Mouse (Mus musculus) midbrain, embryonic 14.5 days (tissue): ENCODE measurements around the gene Ankrd55. TPM values are rescaled to one million over a fixed set of nuclear protein-coding genes. Genes with fewer than 3 reads are reported as not detected.

Experiments
- ATAC-seq: fragments of 200-750 bp; cut with Nextera tagmentation; 2 replicates; pipeline ENCODE4 v1.8.0; 2017; ENCODE audit warnings: moderate number of reproducible peaks, moderate library complexity; ENCODE audit not compliant: low FRiP score, low TSS enrichment
- DNase-seq: peaks from one replicate; pipeline ENCODE4 v3.0.0-alpha.2; 2015
- H3K27ac ChIP-seq: fragments of 300-500 bp; sonication (generic); replicated peaks from 2 replicates; pipeline ENCODE4 v1.5.1; 2014; ENCODE audit warnings: mild to moderate bottlenecking, low read depth, low read length, moderate library complexity
- H3K27me3 ChIP-seq: fragments of 300-500 bp; sonication (generic); 2 replicates; pipeline ENCODE4 v1.6.1; 2014; ENCODE audit warnings: low read length, control low read depth, mixed read lengths; ENCODE audit not compliant: control insufficient read depth, insufficient read depth
- H3K36me3 ChIP-seq: fragments of 300-500 bp; sonication (generic); 2 replicates; pipeline ENCODE4 v1.6.1; 2014; ENCODE audit warnings: low read length, control low read depth; ENCODE audit not compliant: control insufficient read depth, insufficient read depth
- H3K4me1 ChIP-seq: fragments of 300-500 bp; sonication (generic); 2 replicates; pipeline ENCODE4 v1.6.1; 2014; ENCODE audit warnings: mild to moderate bottlenecking, antibody characterized with exemption, low read length, control low read depth; ENCODE audit not compliant: control insufficient read depth, insufficient read depth
- H3K4me2 ChIP-seq: fragments of 300-500 bp; sonication (generic); 2 replicates; pipeline ENCODE4 v1.6.1; 2014; ENCODE audit warnings: mild to moderate bottlenecking, low read length, moderate library complexity
- H3K4me3 ChIP-seq: fragments of 300-500 bp; sonication (generic); replicated peaks from 2 replicates; pipeline ENCODE4 v1.5.1; 2014; ENCODE audit warnings: low read depth, low read length
- H3K9ac ChIP-seq: fragments of 300-500 bp; sonication (generic); replicated peaks from 2 replicates; pipeline ENCODE4 v1.6.1; 2014; ENCODE audit warnings: mild to moderate bottlenecking, low read length, moderate library complexity
- H3K9me3 ChIP-seq: fragments of 300-500 bp; sonication (generic); 2 replicates; pipeline ENCODE4 v1.6.1; 2016; ENCODE audit warnings: low read length, control low read depth, mixed read lengths; ENCODE audit not compliant: control insufficient read depth
- whole genome bisulfite sequencing: fragments of 180-500 bp; shearing (Covaris S2); extraction: QIAGEN DNeasy Blood & Tissue Kit; methylation state at CpG from one replicate; pipeline ENCODE4 v1.1.7; 2014; 5-methylcytosine and 5-hydroxymethylcytosine counted together
- polyA plus RNA-seq: library from polyadenylated mRNA; unstranded; fragments of >200 nt; fragmentation: Nextera tagmentation; extraction: Ambion mirVana; gene quantifications from 2 replicates; pipeline ENCODE4 v1.2.1, GENCODE M21; 2014

Ankrd55 gene
- polyA plus RNA-seq, 1 experiment from 2014 or later: 5.3 TPM

DNA sequence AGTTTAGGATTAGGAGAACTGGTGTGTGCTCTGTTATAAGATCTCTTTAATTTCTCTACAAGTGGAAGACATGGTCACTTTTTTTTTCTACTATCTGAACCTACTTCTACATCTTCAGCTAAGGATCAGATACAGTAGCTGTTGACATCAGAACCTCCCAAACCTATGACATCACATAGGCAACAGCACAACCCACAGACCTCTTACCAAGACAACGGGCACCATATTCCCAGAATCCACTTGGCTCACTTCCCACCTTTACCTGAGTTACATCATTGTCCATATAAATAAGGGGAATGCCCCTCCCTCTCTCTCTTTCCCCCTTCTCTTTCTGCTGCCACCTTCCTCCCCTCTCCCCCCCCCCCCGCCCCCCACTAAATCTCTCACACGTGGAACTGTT, 124.0 kb downstream of the Ankrd55 start:
- Histone ChIP-seq H3K27ac (no peak overlapping the region), H3K27me3 (no peaks in the 10 kb centered on the region), H3K9me3 (no peaks in the 10 kb centered on the region), H3K9ac (no peak overlapping the region), H3K4me2 (no peak overlapping the region), H3K36me3 (no peaks in the 10 kb centered on the region), H3K4me3 (no peak overlapping the region), H3K4me1 (no peaks in the 10 kb centered on the region)
- ATAC-seq (no peak), DNase-seq (no peak)
- 77% methylated on average over 2 of the region's 3 CpGs for WGBS

DNA sequence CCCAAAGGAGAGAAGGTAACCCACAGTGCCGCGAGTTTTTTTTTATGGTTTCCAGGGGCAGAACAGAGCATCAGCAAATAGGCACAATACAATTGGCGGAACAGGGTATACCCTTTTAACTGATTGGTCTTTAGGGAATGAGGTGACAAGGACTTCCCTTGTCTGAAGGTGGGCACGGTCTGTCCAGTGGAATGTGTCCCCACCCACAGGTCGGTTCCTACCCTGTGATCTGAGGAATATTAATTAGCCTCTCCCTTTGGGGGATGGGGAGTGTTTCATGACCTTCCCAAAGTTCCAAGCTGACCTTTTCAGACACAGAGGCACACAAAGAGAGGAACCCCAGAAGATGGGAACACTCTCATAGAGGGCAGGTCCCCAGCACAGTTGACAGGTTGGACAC, 124.6 kb downstream of the Ankrd55 start:
- DNase-seq: no peak
- H3K27ac ChIP-seq: no peak overlapping the region
- ATAC-seq: no peak
- H3K4me1 ChIP-seq: no peaks in the 10 kb centered on the region
- no peak overlapping the region for H3K9ac ChIP-seq
- 81% methylated on average over 5 of the region's 5 CpGs for WGBS
- no peaks in the 10 kb centered on the region for H3K9me3 ChIP-seq
- H3K4me2 ChIP-seq: no peak overlapping the region
- no peaks in the 10 kb centered on the region for H3K36me3 ChIP-seq
- H3K4me3 ChIP-seq: no peak overlapping the region
- H3K27me3 ChIP-seq: no peaks in the 10 kb centered on the region

DNA sequence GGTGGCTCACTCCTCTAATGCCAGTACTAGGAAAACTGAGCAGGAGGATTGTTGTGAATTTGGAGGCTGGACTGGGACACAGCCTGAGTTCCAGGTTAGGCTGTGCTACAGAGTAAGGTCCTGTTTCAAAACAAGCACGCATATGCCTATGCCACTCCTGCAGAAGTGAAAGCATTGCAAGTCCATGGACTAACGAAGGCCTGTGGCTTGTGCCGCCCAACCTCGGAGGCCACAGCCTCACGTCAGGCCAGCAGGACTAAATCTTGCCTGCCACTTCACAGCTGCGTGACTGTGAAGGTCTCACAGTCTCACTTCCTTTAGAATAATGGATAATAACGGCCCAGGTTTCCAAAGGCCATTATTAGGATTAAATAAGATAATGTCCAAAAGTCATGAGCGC, 125.4 kb downstream of the Ankrd55 start:
- no peak overlapping the region for H3K4me3 ChIP-seq
- H3K36me3 ChIP-seq: no peaks in the 10 kb centered on the region
- no peaks in the 10 kb centered on the region for H3K4me1 ChIP-seq
- ATAC-seq (no peak), DNase-seq (no peak)
- 85% methylated on average over 8 of the region's 8 CpGs for WGBS
- no peak overlapping the region for H3K4me2 ChIP-seq
- H3K9ac ChIP-seq: no peak overlapping the region
- no peaks in the 10 kb centered on the region for H3K27me3 ChIP-seq
- H3K27ac ChIP-seq: no peak overlapping the region
- H3K9me3 ChIP-seq: no peaks in the 10 kb centered on the region

DNA sequence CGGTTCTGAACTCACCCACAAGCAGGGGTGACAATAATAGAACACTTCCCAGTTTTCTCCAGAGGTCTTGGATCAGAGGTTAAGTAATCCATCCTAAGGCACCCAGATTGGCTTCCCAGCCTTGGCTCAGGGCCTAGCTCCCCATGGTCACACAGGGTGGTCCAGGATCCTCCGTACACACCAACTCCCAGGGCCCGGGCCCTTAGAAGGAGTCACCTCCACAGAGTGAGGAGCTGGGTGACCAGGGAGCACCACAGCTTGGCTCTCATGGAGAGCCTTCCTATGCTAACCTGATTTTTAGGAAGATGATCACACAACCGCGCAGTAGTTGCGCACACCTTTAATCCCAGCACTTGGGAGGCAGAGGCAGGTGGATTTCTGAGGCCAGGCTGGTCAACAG, 127.6 kb downstream of the Ankrd55 start:
- ATAC-seq (no peak), DNase-seq (no peak)
- Histone ChIP-seq H3K9me3 (no peaks in the 10 kb centered on the region), H3K27me3 (no peaks in the 10 kb centered on the region), H3K27ac (no peak overlapping the region), H3K4me3 (no peak overlapping the region), H3K4me1 (no peaks in the 10 kb centered on the region), H3K9ac (no peak overlapping the region), H3K4me2 (no peak overlapping the region), H3K36me3 (no peaks in the 10 kb centered on the region)
- 78% methylated on average over 6 of the region's 6 CpGs for WGBS

DNA sequence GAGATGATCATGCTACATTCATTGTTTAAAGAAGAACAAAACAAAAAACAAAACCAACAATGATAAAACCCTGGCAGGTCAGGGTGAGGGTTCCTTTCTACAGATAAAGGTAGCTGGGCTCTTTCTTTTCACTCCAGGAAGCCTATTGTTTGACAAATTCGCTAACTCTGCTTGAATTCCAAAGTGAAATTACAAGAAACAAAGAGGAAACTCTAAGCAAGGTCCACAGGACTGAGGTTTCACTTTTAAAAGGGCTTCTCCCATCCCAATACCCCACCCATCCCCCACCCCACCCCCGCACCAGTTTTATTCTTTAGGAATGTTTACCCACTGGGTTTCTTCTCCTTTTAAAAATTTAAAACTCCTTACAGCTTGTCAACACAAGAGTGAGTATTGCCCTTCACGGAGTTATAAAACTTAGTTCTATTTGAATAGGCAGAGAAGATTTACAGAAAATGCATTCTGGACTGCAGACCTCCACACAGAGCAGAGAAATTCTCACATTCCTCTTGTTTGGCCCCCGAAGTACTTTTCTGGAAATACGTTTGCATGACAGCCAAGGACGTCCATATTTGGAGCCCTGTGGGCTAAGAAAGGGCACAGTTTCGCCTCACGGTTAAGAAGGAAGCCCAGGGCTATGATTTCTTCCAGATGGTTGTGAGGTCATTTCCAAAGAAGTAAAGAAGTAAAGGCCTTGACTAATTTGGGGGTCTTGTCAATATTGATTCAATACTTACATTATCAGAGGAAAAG, 128.3 kb downstream of the Ankrd55 start:
- H3K4me2 ChIP-seq: no peak overlapping the region
- H3K36me3 ChIP-seq: no peaks in the 10 kb centered on the region
- no peak overlapping the region for H3K27ac ChIP-seq
- 28% methylated on average over 8 of the region's 8 CpGs for WGBS
- H3K9ac ChIP-seq: no peak overlapping the region
- ATAC-seq (no peak), DNase-seq (no peak)
- no peaks in the 10 kb centered on the region for H3K4me1 ChIP-seq
- H3K4me3 ChIP-seq: no peak overlapping the region
- no peaks in the 10 kb centered on the region for H3K9me3 ChIP-seq
- no peaks in the 10 kb centered on the region for H3K27me3 ChIP-seq

DNA sequence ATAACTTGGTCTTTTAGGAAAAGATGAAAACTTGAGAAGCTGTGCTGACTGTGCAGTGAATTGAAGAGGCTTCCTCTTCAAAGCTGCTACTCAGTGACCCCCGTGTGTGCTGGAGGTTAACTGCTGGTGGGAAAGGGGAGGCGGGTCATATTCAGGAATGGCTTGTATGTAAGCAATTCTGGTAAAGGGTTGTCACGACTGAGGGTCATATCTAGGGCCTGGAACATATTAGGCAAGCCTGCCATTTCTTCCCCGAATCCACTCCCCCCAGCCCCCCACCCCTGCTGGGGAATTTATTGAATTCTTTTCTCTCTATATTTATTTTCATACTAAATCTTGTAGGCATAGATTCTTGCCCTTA, 128.9 kb downstream of the Ankrd55 start:
- no peak overlapping the region for H3K9ac ChIP-seq
- H3K27ac ChIP-seq: no peak overlapping the region
- no peaks in the 10 kb centered on the region for H3K9me3 ChIP-seq
- H3K4me2 ChIP-seq: no peak overlapping the region
- H3K4me1 ChIP-seq: no peaks in the 10 kb centered on the region
- 47% methylated on average over 4 of the region's 4 CpGs for WGBS
- H3K4me3 ChIP-seq: no peak overlapping the region
- no peaks in the 10 kb centered on the region for H3K27me3 ChIP-seq
- no peaks in the 10 kb centered on the region for H3K36me3 ChIP-seq
- DNase-seq: no peak
- ATAC-seq: no peak

DNA sequence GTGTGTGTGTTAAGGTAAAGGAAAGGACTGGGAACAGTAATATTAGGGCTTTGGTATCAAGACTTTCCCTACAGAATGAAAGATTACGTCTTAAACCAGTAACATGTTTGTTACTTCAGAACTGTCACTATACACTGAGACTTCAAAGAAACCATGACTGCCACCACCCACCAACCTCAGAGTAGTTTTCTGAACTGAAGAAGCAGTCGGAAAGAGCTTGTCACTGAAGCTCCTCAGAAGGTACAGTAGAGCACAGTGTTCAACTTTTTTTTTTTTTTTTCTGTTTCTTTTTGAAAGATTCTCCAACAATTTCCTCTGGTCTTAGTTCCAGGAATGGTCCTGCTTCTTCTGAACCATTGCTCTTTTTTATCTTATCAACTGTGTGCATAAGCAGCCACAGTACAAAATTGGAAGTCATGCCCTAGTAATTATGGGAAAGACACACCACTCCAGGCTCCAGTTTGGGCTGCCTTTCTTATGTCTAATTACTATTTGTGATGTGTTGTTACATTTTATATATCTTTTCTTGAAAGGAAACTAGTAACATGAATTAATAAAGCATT, 129.7 kb downstream of the Ankrd55 start:
- no peaks in the 10 kb centered on the region for H3K36me3 ChIP-seq
- H3K9me3 ChIP-seq: no peaks in the 10 kb centered on the region
- no peak overlapping the region for H3K4me2 ChIP-seq
- no peaks in the 10 kb centered on the region for H3K4me1 ChIP-seq
- no peak overlapping the region for H3K9ac ChIP-seq
- ATAC-seq (no peak), DNase-seq (no peak)
- no peak overlapping the region for H3K27ac ChIP-seq
- no peaks in the 10 kb centered on the region for H3K27me3 ChIP-seq
- no peak overlapping the region for H3K4me3 ChIP-seq
- 81% methylated on average over 2 of the region's 2 CpGs for WGBS

DNA sequence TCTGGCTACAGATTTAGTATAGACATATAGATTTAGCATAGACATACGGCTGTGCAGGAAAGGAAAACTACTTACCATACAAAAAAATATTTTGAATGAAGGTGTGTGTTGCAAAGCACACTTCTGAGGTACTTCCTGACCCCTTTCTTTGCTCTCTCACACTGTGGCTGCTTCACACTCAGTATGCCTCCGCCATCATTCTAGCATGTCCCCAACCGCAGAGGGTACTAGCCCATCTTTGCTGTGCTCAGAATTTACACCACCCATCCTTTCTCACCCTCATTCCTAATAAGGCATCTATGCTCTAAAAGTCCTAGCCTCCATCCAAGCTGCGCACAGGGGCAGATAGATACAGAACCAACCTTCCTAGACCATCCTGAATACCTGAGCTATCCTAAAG, 130.3 kb downstream of the Ankrd55 start:
- Histone ChIP-seq H3K4me1 (no peaks in the 10 kb centered on the region), H3K9me3 (no peaks in the 10 kb centered on the region), H3K9ac (no peak overlapping the region), H3K27me3 (no peaks in the 10 kb centered on the region), H3K4me2 (no peak overlapping the region), H3K27ac (no peak overlapping the region), H3K4me3 (no peak overlapping the region), H3K36me3 (no peaks in the 10 kb centered on the region)
- 94% methylated on average over 4 of the region's 4 CpGs for WGBS
- ATAC-seq (no peak), DNase-seq (no peak)

DNA sequence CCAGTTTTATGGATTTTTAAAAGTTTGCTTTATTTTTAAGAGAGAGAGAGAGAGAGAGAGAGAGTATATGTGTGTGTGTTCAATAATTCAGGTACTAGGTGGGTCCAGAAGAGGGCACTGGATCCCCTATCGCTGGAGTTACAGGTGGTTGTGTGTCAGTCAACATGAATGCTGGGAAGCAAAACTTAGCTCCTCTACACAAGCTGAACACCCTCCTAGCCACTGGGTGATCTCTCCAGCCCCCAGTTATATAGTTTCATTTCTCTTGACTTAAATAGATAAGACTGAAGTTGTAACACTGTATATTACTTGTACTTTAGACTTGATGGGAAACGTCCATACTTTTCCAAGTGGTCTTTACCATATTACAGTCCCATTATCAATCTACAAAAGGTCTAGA, 136.0 kb downstream of the Ankrd55 start:
- Histone ChIP-seq H3K27me3 (no peaks in the 10 kb centered on the region), H3K27ac (no peak overlapping the region), H3K4me3 (no peak overlapping the region), H3K36me3 (no peaks in the 10 kb centered on the region), H3K9me3 (no peaks in the 10 kb centered on the region), H3K4me2 (no peak overlapping the region), H3K4me1 (no peaks in the 10 kb centered on the region), H3K9ac (no peak overlapping the region)
- WGBS: 87% methylated on average over 2 of the region's 2 CpGs
- DNase-seq (no peak), ATAC-seq (no peak)
